Mouse (Mus musculus): ENCODE data around the gene Plpp1. TPM values are rescaled to one million over a fixed set of nuclear protein-coding genes. Genes with fewer than 3 reads are reported as not detected.
A peak's percentile ranks its signal among the peaks of the same experiment; 100 is the strongest.

Plpp1 gene
- polyA plus RNA-seq, 1 experiment from 2014 or later: 137 TPM

GRCm38 (mm10) chr13:112770528-112771328 is 29.9 kb upstream of the Plpp1 start:
- DNase-seq (ENCODE audit: low spot score) (peak; percentile 62), ATAC-seq (ENCODE audit: low FRiP score, low TSS enrichment) (peak; percentile 87)
- peak overlapping the region; percentile 20; the same call in 1 of the 2 replicates for H3K4me2 ChIP-seq (replicated peaks; ENCODE audit: low read depth)

GRCm38 (mm10) chr13:112771447-112772208 is 29.0 kb upstream of the Plpp1 start:
- ATAC-seq (ENCODE audit: low FRiP score, low TSS enrichment) (no peak), DNase-seq (ENCODE audit: low spot score) (no peak)
- Histone ChIP-seq H3K4me2 (replicated peaks; ENCODE audit: low read depth) (peak overlapping the region; percentile 23; the same call in 1 of the 2 replicates), H3K4me3 (ENCODE audit: low read depth, low read length) (0 out of 2 replicates have a peak overlapping the region, but pooled peaks have one; percentile 2), H3K9me3 (ENCODE audit: control insufficient read depth, low read length) (no peaks in the 10 kb centered on the region), H3K27ac (replicated peaks) (peak overlapping the region; percentile 89; the same call in 1 of the 2 replicates), H3K27me3 (ENCODE audit: control insufficient read depth, insufficient read depth, low read length) (no peaks in the 10 kb centered on the region), H3K4me1 (replicated peaks; ENCODE audit: control insufficient read depth, insufficient read depth) (no peaks in the 10 kb centered on the region; the same call in none of the 2 replicates), H3K36me3 (ENCODE audit: control insufficient read depth, insufficient read depth, low read length) (no peaks in the 10 kb centered on the region; the same call in 1 of the 2 replicates), H3K9ac (ENCODE audit: low read length) (no peak overlapping the region)
- 36% methylated on average over 15 of the region's 15 CpGs for WGBS
- TF ChIP-seq CTCF (IDR thresholded peaks at IDR 0.05; ENCODE audit: low read depth) (no peak), EP300 (optimal IDR thresholded peaks at IDR 0.05) (no peak)

More at GRCm38 (mm10) chr13:112770528-112771328, 29.9 kb upstream of the Plpp1 start:
- Histone ChIP-seq H3K27me3 (ENCODE audit: control insufficient read depth, insufficient read depth, low read length) (no peaks in the 10 kb centered on the region), H3K36me3 (ENCODE audit: control insufficient read depth, insufficient read depth, low read length) (no peaks in the 10 kb centered on the region; the same call in 1 of the 2 replicates), H3K4me3 (ENCODE audit: low read depth, low read length) (no peak overlapping the region), H3K27ac (replicated peaks) (peak overlapping the region; percentile 89), H3K9ac (ENCODE audit: low read length) (no peak overlapping the region), H3K9me3 (ENCODE audit: control insufficient read depth, low read length) (no peaks in the 10 kb centered on the region), H3K4me1 (replicated peaks; ENCODE audit: control insufficient read depth, insufficient read depth) (no peaks in the 10 kb centered on the region; the same call in none of the 2 replicates)
- no peak for TF ChIP-seq CTCF (IDR thresholded peaks at IDR 0.05; ENCODE audit: low read depth)
- TF ChIP-seq EP300 (optimal IDR thresholded peaks at IDR 0.05): no peak
- whole genome bisulfite sequencing: 16% methylated on average over 11 of the region's 11 CpGs

DNA sequence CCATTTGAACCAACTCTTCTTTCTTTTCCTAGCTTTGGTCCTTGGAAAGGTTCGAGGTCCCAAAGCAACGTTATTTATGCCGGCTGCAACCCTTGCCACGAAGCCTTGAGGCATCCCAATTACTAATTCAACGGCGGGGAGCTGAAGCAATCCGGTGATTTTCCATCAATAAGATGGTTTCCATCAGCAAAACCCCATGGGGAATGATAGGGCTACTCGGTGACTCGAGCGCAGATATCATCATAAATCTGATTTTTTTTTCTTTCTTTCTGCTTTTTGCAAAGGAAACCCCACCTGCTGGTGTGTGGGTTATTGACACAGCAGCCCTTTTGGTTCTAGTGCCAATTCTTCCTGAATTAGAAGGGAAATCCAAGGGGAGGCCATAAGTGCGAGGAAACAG is 28.3 kb upstream of the Plpp1 start:
- Histone ChIP-seq H3K36me3 (ENCODE audit: control insufficient read depth, insufficient read depth, low read length) (no peaks in the 10 kb centered on the region; the same call in 1 of the 2 replicates), H3K27me3 (ENCODE audit: control insufficient read depth, insufficient read depth, low read length) (no peaks in the 10 kb centered on the region), H3K9ac (ENCODE audit: low read length) (no peak overlapping the region), H3K9me3 (ENCODE audit: control insufficient read depth, low read length) (no peaks in the 10 kb centered on the region), H3K4me1 (replicated peaks; ENCODE audit: control insufficient read depth, insufficient read depth) (no peaks in the 10 kb centered on the region; the same call in none of the 2 replicates), H3K4me3 (ENCODE audit: low read depth, low read length) (no peak overlapping the region), H3K4me2 (replicated peaks; ENCODE audit: low read depth) (no peak overlapping the region), H3K27ac (replicated peaks) (no peak overlapping the region)
- TF ChIP-seq CTCF (IDR thresholded peaks at IDR 0.05; ENCODE audit: low read depth): 0 out of 2 replicates have a peak, but pooled peaks have one; percentile 9
- TF ChIP-seq EP300 (optimal IDR thresholded peaks at IDR 0.05): no peak
- DNase-seq (ENCODE audit: low spot score) (no peak), ATAC-seq (ENCODE audit: low FRiP score, low TSS enrichment) (no peak)
- WGBS: 74% methylated on average over 11 of the region's 11 CpGs

- Histone ChIP-seq H3K4me2 (replicated peaks; ENCODE audit: low read depth) (no peak overlapping the region), H3K4me1 (replicated peaks; ENCODE audit: control insufficient read depth, insufficient read depth) (no peaks in the 10 kb centered on the region; the same call in none of the 2 replicates), H3K27ac (replicated peaks) (no peak overlapping the region), H3K36me3 (ENCODE audit: control insufficient read depth, insufficient read depth, low read length) (no peaks in the 10 kb centered on the region), H3K9ac (ENCODE audit: low read length) (no peak overlapping the region), H3K4me3 (ENCODE audit: low read depth, low read length) (no peak overlapping the region), H3K27me3 (ENCODE audit: control insufficient read depth, insufficient read depth, low read length) (no peaks in the 10 kb centered on the region), H3K9me3 (ENCODE audit: control insufficient read depth, low read length) (no peaks in the 10 kb centered on the region)
- DNase-seq (ENCODE audit: low spot score): no peak
- ATAC-seq (ENCODE audit: low FRiP score, low TSS enrichment): no peak
- 67% methylated on average over 14 of the region's 14 CpGs for WGBS
- TF ChIP-seq CTCF (IDR thresholded peaks at IDR 0.05; ENCODE audit: low read depth) (no peak), EP300 (optimal IDR thresholded peaks at IDR 0.05) (no peak)
Measured at GRCm38 (mm10) chr13:112772861-112773260, 27.7 kb upstream of the Plpp1 start.

- no peak for ATAC-seq (ENCODE audit: low FRiP score, low TSS enrichment)
Measured at GRCm38 (mm10) chr13:112773991-112774675, 26.5 kb upstream of the Plpp1 start.

More at GRCm38 (mm10) chr13:112773991-112774675, 26.5 kb upstream of the Plpp1 start:
- no peaks in the 10 kb centered on the region for H3K9me3 ChIP-seq (ENCODE audit: control insufficient read depth, low read length)
- WGBS: 82% methylated on average over 3 of the region's 3 CpGs
- H3K36me3 ChIP-seq (ENCODE audit: control insufficient read depth, insufficient read depth, low read length): no peaks in the 10 kb centered on the region
- DNase-seq (ENCODE audit: low spot score): no peak
- no peak overlapping the region for H3K4me3 ChIP-seq (ENCODE audit: low read depth, low read length)
- H3K4me2 ChIP-seq (replicated peaks; ENCODE audit: low read depth): no peak overlapping the region
- no peak overlapping the region for H3K27ac ChIP-seq (replicated peaks)
- no peaks in the 10 kb centered on the region; the same call in none of the 2 replicates for H3K4me1 ChIP-seq (replicated peaks; ENCODE audit: control insufficient read depth, insufficient read depth)
- no peak overlapping the region for H3K9ac ChIP-seq (ENCODE audit: low read length)
- TF ChIP-seq CTCF (IDR thresholded peaks at IDR 0.05; ENCODE audit: low read depth) (no peak), EP300 (optimal IDR thresholded peaks at IDR 0.05) (no peak)
- no peaks in the 10 kb centered on the region for H3K27me3 ChIP-seq (ENCODE audit: control insufficient read depth, insufficient read depth, low read length)

All from stomach, postnatal 0 days (tissue).